Mouse (Mus musculus): ENCODE data around the gene Apoa2. TPM values are rescaled to one million over a fixed set of nuclear protein-coding genes. Genes with fewer than 3 reads are reported as not detected.

Gene Apoa2
- polyA plus RNA-seq (2012; rRNA removed): 1.8 and 49.4 TPM in 2 replicates

DNA sequence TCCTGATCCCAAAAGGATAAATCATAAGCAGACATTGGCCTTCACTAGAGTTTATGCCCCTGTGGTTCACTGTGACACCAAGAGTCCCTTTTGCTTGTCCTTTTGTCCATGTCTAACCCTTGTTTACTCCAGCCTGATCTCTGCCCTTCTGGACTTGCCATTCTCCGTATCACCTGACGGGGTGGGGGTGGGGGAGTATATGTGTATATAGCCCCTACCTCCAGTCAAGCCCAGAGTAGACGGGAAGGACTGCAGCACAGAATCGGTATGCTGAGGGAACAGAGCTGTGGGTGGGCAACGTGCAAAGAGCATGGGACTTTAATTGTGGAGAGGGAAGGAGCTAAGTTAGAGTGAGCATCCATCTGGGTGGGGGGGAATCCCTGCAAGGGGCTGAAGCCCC is at the start of gene Apoa2:
Apoa2 (plus strand) TSS at position 198 of the 400 bp plus-strand sequence.
- 95% methylated on average over 5 of the region's 5 CpGs for WGBS
- TF ChIP-seq CTCF (IDR thresholded peaks at IDR 0.05; ENCODE audit: borderline replicate concordance, control insufficient read depth, extremely low read depth, insufficient read depth, low read length, poor library complexity) (no peak), POLR2A (IDR thresholded peaks at IDR 0.05; ENCODE audit: control insufficient read depth, extremely low read depth, insufficient read depth, low read length, poor library complexity) (no peak)

DNA sequence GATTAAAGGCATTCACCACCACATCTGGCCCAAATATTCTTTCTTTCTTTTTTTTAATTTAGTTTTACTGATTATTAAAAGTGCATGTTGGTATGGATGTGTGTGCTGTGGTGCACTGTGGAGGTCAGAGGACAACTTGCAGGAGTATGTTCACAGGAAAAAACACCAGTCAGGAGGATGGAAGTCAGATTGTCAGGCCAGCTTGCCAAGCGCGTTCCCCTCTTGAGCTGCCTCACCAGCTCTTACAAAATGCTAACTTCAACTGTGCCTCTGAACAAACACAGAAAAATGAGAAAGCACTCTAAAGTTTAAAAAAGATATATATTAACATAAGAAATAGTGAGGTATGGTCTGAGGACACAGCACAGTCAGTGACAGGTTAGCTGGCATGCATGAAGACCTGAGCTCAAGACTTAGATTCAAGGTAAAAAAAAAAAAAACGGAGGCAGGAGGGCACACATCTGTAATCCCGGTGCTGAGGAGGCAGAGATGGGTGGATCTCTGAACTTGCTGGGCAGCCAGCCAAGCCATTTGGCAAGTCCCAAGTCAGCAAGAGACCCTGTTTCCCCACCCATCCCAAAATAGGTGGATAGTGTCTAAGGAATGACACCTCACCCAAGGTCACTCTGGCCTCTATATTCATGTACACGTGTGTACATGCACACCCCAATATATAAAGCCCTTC is 45.2 kb upstream of the Apoa2 start:
- 90% methylated on average over 5 of the region's 5 CpGs for WGBS
- Histone ChIP-seq H3K4me1 (replicated peaks; ENCODE audit: control insufficient read depth, insufficient read depth, low read length) (no peaks in the 10 kb centered on the region; the same call in 1 of the 2 replicates), H3K4me3 (ENCODE audit: control insufficient read depth, insufficient read depth, low read length) (no peak overlapping the region), H3K36me3 (ENCODE audit: control insufficient read depth, insufficient read depth, low read length) (no peaks in the 10 kb centered on the region), H3K27ac (ENCODE audit: control insufficient read depth, insufficient read depth, low read length) (no peak overlapping the region), H3K27me3 (ENCODE audit: control insufficient read depth, insufficient read depth, low read length) (no peaks in the 10 kb centered on the region)
- TF ChIP-seq POLR2A (IDR thresholded peaks at IDR 0.05; ENCODE audit: control insufficient read depth, extremely low read depth, insufficient read depth, low read length, poor library complexity): no peak
- TF ChIP-seq CTCF (IDR thresholded peaks at IDR 0.05; ENCODE audit: borderline replicate concordance, control insufficient read depth, extremely low read depth, insufficient read depth, low read length, poor library complexity): no peak
- DNase-seq: no peak

More for the DNA sequence above, at the start of gene Apoa2:
- no peaks in the 10 kb centered on the region for H3K36me3 ChIP-seq (ENCODE audit: control insufficient read depth, insufficient read depth, low read length)
- no peak within 1 kb of the TSS for H3K27ac ChIP-seq (ENCODE audit: control insufficient read depth, insufficient read depth, low read length)
- no peaks in the 10 kb centered on the region for H3K27me3 ChIP-seq (ENCODE audit: control insufficient read depth, insufficient read depth, low read length)
- no peak within 1 kb of the TSS for H3K4me3 ChIP-seq (ENCODE audit: control insufficient read depth, insufficient read depth, low read length)
- H3K4me1 ChIP-seq (replicated peaks; ENCODE audit: control insufficient read depth, insufficient read depth, low read length): peaks cover 13% of the 10 kb centered on the region
- DNase-seq: no peak

DNA sequence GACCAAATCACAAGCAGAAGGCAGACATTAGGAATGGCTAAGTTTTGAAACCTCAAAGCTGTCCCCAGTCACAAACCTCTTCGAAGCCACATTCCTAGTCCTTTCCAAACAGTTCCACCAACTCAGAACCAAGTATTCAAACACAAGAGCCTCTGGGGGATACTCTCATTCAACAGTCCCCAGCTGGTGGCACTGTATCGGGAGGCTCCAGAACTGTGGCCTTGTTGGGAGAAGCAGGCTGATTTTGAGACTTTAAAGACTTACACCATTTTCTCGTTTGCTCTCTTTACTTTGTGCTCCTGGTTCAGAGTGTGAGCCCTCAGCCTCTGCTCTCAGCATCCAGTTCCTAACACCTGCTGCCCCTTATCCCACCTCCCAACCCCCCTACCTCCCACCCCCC is 41.8 kb upstream of the Apoa2 start:
- no peak overlapping the region for H3K4me3 ChIP-seq (ENCODE audit: control insufficient read depth, insufficient read depth, low read length)
- 93% methylated on average over 3 of the region's 3 CpGs for WGBS
- no peak overlapping the region for H3K27ac ChIP-seq (ENCODE audit: control insufficient read depth, insufficient read depth, low read length)
- H3K36me3 ChIP-seq (ENCODE audit: control insufficient read depth, insufficient read depth, low read length): no peaks in the 10 kb centered on the region
- no peak for DNase-seq
- no peaks in the 10 kb centered on the region; the same call in 1 of the 2 replicates for H3K4me1 ChIP-seq (replicated peaks; ENCODE audit: control insufficient read depth, insufficient read depth, low read length)
- no peaks in the 10 kb centered on the region for H3K27me3 ChIP-seq (ENCODE audit: control insufficient read depth, insufficient read depth, low read length)
- TF ChIP-seq POLR2A (IDR thresholded peaks at IDR 0.05; ENCODE audit: control insufficient read depth, extremely low read depth, insufficient read depth, low read length, poor library complexity) (no peak), CTCF (IDR thresholded peaks at IDR 0.05; ENCODE audit: borderline replicate concordance, control insufficient read depth, extremely low read depth, insufficient read depth, low read length, poor library complexity) (no peak)

DNA sequence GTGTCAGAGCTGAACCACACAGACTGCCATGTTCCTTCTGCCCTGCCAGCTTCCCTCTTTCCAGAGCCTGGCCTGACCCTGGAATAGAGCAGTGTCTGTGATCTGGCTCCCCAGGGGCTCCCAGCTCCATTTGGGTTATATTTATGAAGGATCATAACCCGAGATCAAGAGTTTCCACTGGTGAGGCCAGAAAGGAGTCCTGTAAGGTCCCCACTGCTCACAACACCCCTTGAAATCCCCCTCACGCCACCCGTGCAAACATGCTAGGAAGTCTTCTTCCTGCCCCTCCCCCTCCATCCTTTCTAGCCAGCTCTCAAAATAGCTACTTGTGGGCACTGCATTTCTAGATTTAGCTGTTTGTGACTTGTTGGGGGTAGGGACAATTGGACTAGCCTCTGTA is 41.2 kb upstream of the Apoa2 start:
- Histone ChIP-seq H3K27ac (ENCODE audit: control insufficient read depth, insufficient read depth, low read length) (no peak overlapping the region), H3K4me3 (ENCODE audit: control insufficient read depth, insufficient read depth, low read length) (no peak overlapping the region), H3K36me3 (ENCODE audit: control insufficient read depth, insufficient read depth, low read length) (no peaks in the 10 kb centered on the region), H3K27me3 (ENCODE audit: control insufficient read depth, insufficient read depth, low read length) (no peaks in the 10 kb centered on the region), H3K4me1 (replicated peaks; ENCODE audit: control insufficient read depth, insufficient read depth, low read length) (no peaks in the 10 kb centered on the region; the same call in 1 of the 2 replicates)
- WGBS: 44% methylated on average over 3 of the region's 3 CpGs
- no peak for DNase-seq
- no peak for TF ChIP-seq POLR2A (IDR thresholded peaks at IDR 0.05; ENCODE audit: control insufficient read depth, extremely low read depth, insufficient read depth, low read length, poor library complexity)
- TF ChIP-seq CTCF (IDR thresholded peaks at IDR 0.05; ENCODE audit: borderline replicate concordance, control insufficient read depth, extremely low read depth, insufficient read depth, low read length, poor library complexity): no peak

DNA sequence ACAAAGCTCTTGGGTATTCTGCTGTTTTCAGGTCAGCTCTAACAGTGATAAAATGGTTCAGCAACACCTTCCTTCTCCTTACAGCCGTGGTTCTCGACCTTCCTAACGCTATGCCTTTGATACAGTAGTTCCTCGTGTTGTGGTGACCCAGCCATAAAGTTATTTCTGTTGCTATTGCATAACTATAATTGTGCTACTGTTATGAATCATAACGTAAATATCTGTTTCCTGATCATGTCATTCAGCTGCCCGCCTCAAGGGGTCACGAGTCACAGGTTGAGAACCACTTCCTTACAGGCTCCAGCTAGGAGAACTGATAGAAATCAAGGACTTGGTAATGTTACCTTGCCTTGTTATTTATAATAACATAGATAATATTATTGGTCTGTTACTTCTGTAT is 40.5 kb upstream of the Apoa2 start:
- TF ChIP-seq CTCF (IDR thresholded peaks at IDR 0.05; ENCODE audit: borderline replicate concordance, control insufficient read depth, extremely low read depth, insufficient read depth, low read length, poor library complexity) (no peak), POLR2A (IDR thresholded peaks at IDR 0.05; ENCODE audit: control insufficient read depth, extremely low read depth, insufficient read depth, low read length, poor library complexity) (no peak)
- Histone ChIP-seq H3K27ac (ENCODE audit: control insufficient read depth, insufficient read depth, low read length) (no peak overlapping the region), H3K4me1 (replicated peaks; ENCODE audit: control insufficient read depth, insufficient read depth, low read length) (no peaks in the 10 kb centered on the region; the same call in 1 of the 2 replicates)

DNA sequence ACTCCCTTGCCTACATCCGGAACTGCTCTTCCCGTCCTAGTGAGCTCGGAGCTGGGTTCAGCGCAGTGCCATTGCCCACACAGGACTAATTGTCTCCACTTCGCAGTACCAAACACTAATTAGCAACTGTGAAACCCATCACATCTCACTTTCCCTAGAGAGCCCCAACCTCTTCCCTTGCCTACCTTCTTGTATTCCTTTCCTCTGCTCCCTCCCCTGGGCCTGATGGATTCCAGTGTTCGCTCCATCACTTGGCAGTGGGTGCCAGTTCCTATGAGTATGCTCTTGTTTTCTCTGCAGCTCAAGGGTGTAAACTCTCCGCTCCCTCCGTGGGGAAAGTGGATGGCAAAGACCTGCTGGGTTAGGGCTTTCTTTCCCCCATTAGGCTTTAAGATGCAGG is 39.2 kb upstream of the Apoa2 start:
- 95% methylated on average over 8 of the region's 8 CpGs for WGBS
- Histone ChIP-seq H3K4me3 (ENCODE audit: control insufficient read depth, insufficient read depth, low read length) (no peak overlapping the region), H3K4me1 (replicated peaks; ENCODE audit: control insufficient read depth, insufficient read depth, low read length) (no peaks in the 10 kb centered on the region; the same call in 1 of the 2 replicates), H3K36me3 (ENCODE audit: control insufficient read depth, insufficient read depth, low read length) (no peaks in the 10 kb centered on the region), H3K27me3 (ENCODE audit: control insufficient read depth, insufficient read depth, low read length) (no peaks in the 10 kb centered on the region), H3K27ac (ENCODE audit: control insufficient read depth, insufficient read depth, low read length) (no peak overlapping the region)
- TF ChIP-seq POLR2A (IDR thresholded peaks at IDR 0.05; ENCODE audit: control insufficient read depth, extremely low read depth, insufficient read depth, low read length, poor library complexity): no peak
- no peak for TF ChIP-seq CTCF (IDR thresholded peaks at IDR 0.05; ENCODE audit: borderline replicate concordance, control insufficient read depth, extremely low read depth, insufficient read depth, low read length, poor library complexity)
- no peak for DNase-seq

More for the DNA sequence above, 40.5 kb upstream of the Apoa2 start:
- Histone ChIP-seq H3K4me3 (ENCODE audit: control insufficient read depth, insufficient read depth, low read length) (no peak overlapping the region), H3K27me3 (ENCODE audit: control insufficient read depth, insufficient read depth, low read length) (no peaks in the 10 kb centered on the region), H3K36me3 (ENCODE audit: control insufficient read depth, insufficient read depth, low read length) (no peaks in the 10 kb centered on the region)
- DNase-seq: peak; percentile 33
- WGBS: 4% methylated on average over 7 of the region's 7 CpGs

Measured in thymus, adult 2 months (tissue).